Comparison of ENCODE assay signal across 8 mouse cellular contexts in the genomic region with DNA sequence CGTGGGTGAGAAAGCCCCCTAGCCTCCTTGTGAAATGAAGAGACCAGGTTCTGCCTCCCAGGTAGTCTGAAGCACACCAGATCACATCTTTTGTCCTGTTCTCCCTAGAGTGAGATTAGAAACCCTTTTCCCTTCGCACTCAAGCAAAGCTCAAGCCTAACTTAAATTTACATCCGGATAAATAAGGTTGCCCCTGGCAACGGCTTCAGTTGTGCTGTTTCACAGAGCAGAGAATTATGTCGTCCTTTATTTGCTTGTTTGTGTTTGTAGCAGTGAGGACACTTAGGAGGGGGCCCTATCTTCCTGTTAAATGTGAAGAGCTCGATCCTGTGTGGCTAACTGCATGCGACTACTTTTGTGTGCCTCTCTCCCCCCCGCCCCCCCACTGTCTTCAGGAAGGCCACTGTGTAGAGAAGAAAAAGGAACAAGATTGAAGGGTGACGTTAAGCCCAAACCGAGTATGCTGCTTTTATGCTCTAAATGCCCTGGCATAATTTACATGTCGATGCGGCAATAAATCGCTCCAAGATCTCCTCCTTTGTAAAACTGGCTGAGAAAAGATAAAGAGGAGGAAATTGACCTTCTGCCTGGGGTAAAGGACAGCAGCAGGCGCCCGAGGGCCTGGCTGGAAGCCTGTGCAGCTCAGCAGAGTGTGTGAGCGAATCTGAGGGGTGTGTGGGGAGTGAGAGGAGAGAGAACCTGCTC.
DNase-seq lines count a peak whose midpoint lies in the region; ATAC-seq and TF ChIP-seq lines count a peak whose summit lies in the region.
"Had no signal": no experiment of that assay in that cellular context is flagged by ENCODE, and none has a peak within 500 bp of the region (broad histone marks: within the 10 kb centered on the region; RNA-seq: fewer than 3 reads in every experiment).

No protein-coding gene starts in this region.

- H3K4me3 ChIP-seq in forebrain, embryonic 14.5 days (ENCODE audit: low read depth, low read length), result no peak overlapping the region
- H3K4me3 ChIP-seq in kidney, postnatal 0 days (replicated peaks; ENCODE audit: low read depth, low read length), result no peak overlapping the region
- H3K4me3 ChIP-seq: megakaryocyte, embryonic 14.5 days had no signal

- ATAC-seq in forebrain, embryonic 14.5 days, result peak; percentile 70
- no peak for ATAC-seq in kidney, postnatal 0 days (replicated peaks; ENCODE audit: low FRiP score, low read depth)
- no peak for ATAC-seq in granulocyte monocyte progenitor cell, adult 5-6 weeks (replicated peaks; ENCODE audit: poor library complexity, severe bottlenecking)

- H3K4me2 ChIP-seq in forebrain, embryonic 14.5 days (ENCODE audit: low read length), result peak overlapping the region; percentile 40
- H3K4me2 ChIP-seq in kidney, postnatal 0 days (ENCODE audit: low read length), result no peak overlapping the region

- no peaks in the 10 kb centered on the region for H3K9me3 ChIP-seq in forebrain, embryonic 14.5 days (replicated peaks; ENCODE audit: control insufficient read depth, low read length)
- no peaks in the 10 kb centered on the region for H3K9me3 ChIP-seq in kidney, postnatal 0 days (replicated peaks; ENCODE audit: low read length)

- H3K4me1 ChIP-seq in forebrain, embryonic 14.5 days (ENCODE audit: control insufficient read depth, insufficient read depth, low read length), result peaks cover 35% of the 10 kb centered on the region
- peaks cover 17% of the 10 kb centered on the region; the same call in 1 of the 2 replicates for H3K4me1 ChIP-seq in kidney, postnatal 0 days (replicated peaks; ENCODE audit: insufficient read depth, low read length)
- H3K4me1 ChIP-seq: megakaryocyte, embryonic 14.5 days had no signal

- peak overlapping the region; percentile 30; the same call in 1 of the 2 replicates for H3K9ac ChIP-seq in forebrain, embryonic 14.5 days (ENCODE audit: low read length)
- no peak overlapping the region for H3K9ac ChIP-seq in kidney, postnatal 0 days (ENCODE audit: low read depth, low read length)

- H3K36me3 ChIP-seq in forebrain, embryonic 14.5 days (ENCODE audit: control insufficient read depth, insufficient read depth, low read length), result no peaks in the 10 kb centered on the region
- H3K36me3 ChIP-seq in kidney, postnatal 0 days (ENCODE audit: insufficient read depth, low read length), result no peaks in the 10 kb centered on the region

- TF ChIP-seq CTCF in brain, embryonic 14.5 days (IDR thresholded peaks at IDR 0.05; ENCODE audit: borderline replicate concordance, extremely low read depth, insufficient read depth, insufficient read length), result no peak
- no peak for TF ChIP-seq CTCF in kidney, postnatal 0 days (IDR thresholded peaks at IDR 0.05; ENCODE audit: low read depth)

- no peak for TF ChIP-seq POLR2A in brain, embryonic 14.5 days (IDR thresholded peaks at IDR 0.05; ENCODE audit: borderline replicate concordance, extremely low read depth, insufficient read depth, insufficient read length, poor library complexity, severe bottlenecking)

- DNase-seq in adrenal gland, adult 2 months, result peak; percentile 49
- peak; percentile 85 for DNase-seq in brain, embryonic 14.5 days (ENCODE audit: low read depth)
- DNase-seq in forebrain, embryonic 14.5 days (ENCODE audit: low spot score), result peak; percentile 80
- peak; percentile 67 for DNase-seq in kidney, postnatal 0 days (ENCODE audit: low spot score)
- DNase-seq in retina, postnatal 1 day, result peak; percentile 50
- DNase-seq in layer of hippocampus, postnatal 36 days, result no peak

- no peaks in the 10 kb centered on the region for H3K27me3 ChIP-seq in forebrain, embryonic 14.5 days (replicated peaks; ENCODE audit: control insufficient read depth, insufficient read depth, low read length)
- H3K27me3 ChIP-seq in kidney, postnatal 0 days (ENCODE audit: insufficient read depth, low read length), result no peaks in the 10 kb centered on the region
- H3K27me3 ChIP-seq: megakaryocyte, embryonic 14.5 days had no signal

- peak overlapping the region; percentile 80 for H3K27ac ChIP-seq in forebrain, embryonic 14.5 days (ENCODE audit: low read depth, low read length)
- H3K27ac ChIP-seq in kidney, postnatal 0 days, result no peak overlapping the region

- 2% methylated on average over 16 of the region's 16 CpGs for WGBS in forebrain, embryonic 14.5 days
- 9% methylated on average over 16 of the region's 16 CpGs for WGBS in kidney, postnatal 0 days

Comparison
In these comparisons a context has a peak if more than half of its experiments do, and no peak if none do; other contexts are left out.
1. DNase-seq: peak in adrenal gland, adult 2 months (single experiment), brain, embryonic 14.5 days (single experiment), forebrain, embryonic 14.5 days (single experiment), kidney, postnatal 0 days (single experiment) and retina, postnatal 1 day (single experiment); none in layer of hippocampus, postnatal 36 days (0 of 2).